Mouse (Mus musculus) liver, embryonic 11.5 days (tissue): ENCODE data around the gene Rnf224. TPM values are rescaled to one million over a fixed set of nuclear protein-coding genes. Genes with fewer than 3 reads are reported as not detected.

Experiments
- ATAC-seq: fragments of 200-750 bp; cut with Nextera tagmentation; replicated peaks from 2 replicates; pipeline ENCODE4 v1.8.0; 2017; ENCODE audit warnings: moderate number of reproducible peaks, mild to moderate bottlenecking, moderate TSS enrichment, moderate library complexity; ENCODE audit not compliant: low FRiP score
- DNase-seq: peaks from one replicate; pipeline ENCODE4 v3.0.0-alpha.2; 2017; ENCODE audit warnings: low spot score
- H3K27ac ChIP-seq: fragments of 300-500 bp; sonication (generic); 2 replicates; pipeline ENCODE4 v1.5.1; 2014; ENCODE audit warnings: mild to moderate bottlenecking, low read depth, low read length, control low read depth
- H3K27me3 ChIP-seq: fragments of 300-500 bp; sonication (generic); replicated peaks from 2 replicates; pipeline ENCODE4 v1.6.1; 2014; ENCODE audit warnings: low read length, mixed read lengths; ENCODE audit not compliant: control insufficient read depth, insufficient read depth
- H3K36me3 ChIP-seq: fragments of 300-500 bp; sonication (generic); 2 replicates; pipeline ENCODE4 v1.6.1; 2014; ENCODE audit warnings: mild to moderate bottlenecking, low read length, moderate library complexity, mixed read lengths; ENCODE audit not compliant: control insufficient read depth, insufficient read depth
- H3K4me1 ChIP-seq: fragments of 300-500 bp; sonication (generic); replicated peaks from 2 replicates; pipeline ENCODE4 v1.6.1; 2014; ENCODE audit warnings: low read length, mixed read lengths; ENCODE audit not compliant: control insufficient read depth, insufficient read depth
- H3K4me2 ChIP-seq: fragments of 300-500 bp; sonication (generic); 2 replicates; pipeline ENCODE4 v1.6.1; 2014; ENCODE audit warnings: mild to moderate bottlenecking, control low read depth, moderate library complexity
- H3K4me3 ChIP-seq: fragments of 300-500 bp; sonication (generic); 2 replicates; pipeline ENCODE4 v1.5.1; 2014; ENCODE audit warnings: low read depth, low read length, control low read depth
- H3K9ac ChIP-seq: fragments of 300-500 bp; sonication (generic); 2 replicates; pipeline ENCODE4 v1.6.1; 2014; ENCODE audit warnings: low read depth, low read length, control low read depth
- H3K9me3 ChIP-seq: fragments of 300-500 bp; sonication (generic); 2 replicates; pipeline ENCODE4 v1.6.1; 2016; ENCODE audit warnings: low read length, inconsistent platforms, mixed read lengths; ENCODE audit not compliant: control insufficient read depth
- WGBS: fragments of 180-500 bp; shearing (Covaris S2); extraction: QIAGEN DNeasy Blood & Tissue Kit; methylation state at CpG from one replicate; pipeline ENCODE4 v1.1.7; 2014; 5-methylcytosine and 5-hydroxymethylcytosine counted together
- polyA plus RNA-seq: library from polyadenylated mRNA; unstranded; fragments of >200 nt; fragmentation: Nextera tagmentation; extraction: Ambion mirVana; gene quantifications from 2 replicates; pipeline ENCODE4 v1.2.1, GENCODE M21; 2014

Rnf224 gene
- polyA plus RNA-seq, 1 experiment from 2014 or later = 0.10 TPM

GRCm38 (mm10) chr2:25227406-25227805 lies 9.2 kb downstream of the Rnf224 start:
- no peak overlapping the region for H3K27ac ChIP-seq
- H3K4me1 ChIP-seq = peaks cover 6% of the 10 kb centered on the region
- no peak overlapping the region for H3K9ac ChIP-seq
- no peak overlapping the region for H3K4me2 ChIP-seq
- no peaks in the 10 kb centered on the region; the same call in 1 of the 2 replicates for H3K27me3 ChIP-seq
- H3K36me3 ChIP-seq = peaks cover 5% of the 10 kb centered on the region; the same call in 1 of the 2 replicates
- H3K9me3 ChIP-seq = no peaks in the 10 kb centered on the region
- DNase-seq (no peak), ATAC-seq (no peak)
- WGBS = 93% methylated on average over 4 of the region's 4 CpGs
- H3K4me3 ChIP-seq = no peak overlapping the region

GRCm38 (mm10) chr2:25226864-25227263 lies 9.7 kb downstream of the Rnf224 start:
- no peak overlapping the region for H3K27ac ChIP-seq
- no peak overlapping the region for H3K4me2 ChIP-seq
- no peak overlapping the region for H3K4me3 ChIP-seq
- no peaks in the 10 kb centered on the region for H3K27me3 ChIP-seq
- no peaks in the 10 kb centered on the region for H3K9me3 ChIP-seq
- DNase-seq (no peak), ATAC-seq (no peak)
- peaks cover 6% of the 10 kb centered on the region for H3K4me1 ChIP-seq
- H3K36me3 ChIP-seq = peaks cover 5% of the 10 kb centered on the region; the same call in 1 of the 2 replicates
- H3K9ac ChIP-seq = no peak overlapping the region
- WGBS = 89% methylated on average over 5 of the region's 5 CpGs

GRCm38 (mm10) chr2:25225811-25226379 lies 10.7 kb downstream of the Rnf224 start:
- peaks cover 6% of the 10 kb centered on the region for H3K4me1 ChIP-seq
- H3K4me3 ChIP-seq = peak overlapping the region; percentile 82
- H3K9me3 ChIP-seq = no peaks in the 10 kb centered on the region
- peak overlapping the region; percentile 74 for H3K9ac ChIP-seq
- peak overlapping the region; percentile 68 for H3K4me2 ChIP-seq
- ATAC-seq = no peak
- DNase-seq = no peak
- peak overlapping the region; percentile 95 for H3K27ac ChIP-seq
- no peaks in the 10 kb centered on the region for H3K27me3 ChIP-seq
- H3K36me3 ChIP-seq = peaks cover 9% of the 10 kb centered on the region
- WGBS = 77% methylated on average over 8 of the region's 8 CpGs

GRCm38 (mm10) chr2:25224766-25225752 lies 11.5 kb downstream of the Rnf224 start:
- peak; percentile 91 for ATAC-seq
- peak overlapping the region; percentile 74 for H3K9ac ChIP-seq
- no peaks in the 10 kb centered on the region for H3K9me3 ChIP-seq
- no peaks in the 10 kb centered on the region for H3K27me3 ChIP-seq
- DNase-seq = peak; percentile 96
- H3K4me3 ChIP-seq = peak overlapping the region; percentile 82
- peaks cover 9% of the 10 kb centered on the region for H3K36me3 ChIP-seq
- peak overlapping the region; percentile 95 for H3K27ac ChIP-seq
- peaks cover 6% of the 10 kb centered on the region for H3K4me1 ChIP-seq
- WGBS = 2% methylated on average over 40 of the region's 41 CpGs
- H3K4me2 ChIP-seq = peak overlapping the region; percentile 68

DNA sequence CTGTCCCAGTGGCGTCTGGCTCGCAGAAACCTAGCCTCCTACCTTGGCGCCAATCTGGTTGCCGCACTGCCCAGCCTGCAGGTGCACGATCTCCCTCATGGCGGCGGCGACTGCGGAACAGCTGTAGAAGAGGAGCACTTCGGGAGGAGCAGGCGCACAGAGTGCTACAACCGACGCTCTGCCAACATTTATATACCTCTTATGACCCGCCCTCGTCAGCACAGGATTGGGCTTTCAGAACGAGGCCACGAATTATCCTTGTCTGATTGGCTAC lies 12.2 kb downstream of the Rnf224 start, which contains the start of gene Tubb4b:
Gene Tubb4b (minus strand): TSS at position 211 of the 274 bp plus-strand sequence.
- Histone ChIP-seq H3K9ac (peak within 1 kb of the TSS; percentile 88), H3K4me2 (peak within 1 kb of the TSS; percentile 95), H3K27ac (peak within 1 kb of the TSS; percentile 98), H3K36me3 (peaks cover 9% of the 10 kb centered on the region), H3K27me3 (no peaks in the 10 kb centered on the region), H3K4me3 (peak within 1 kb of the TSS; percentile 82), H3K9me3 (no peaks in the 10 kb centered on the region), H3K4me1 (peaks cover 6% of the 10 kb centered on the region)
- DNase-seq (no peak), ATAC-seq (no peak)
- WGBS = 0% methylated on average over 17 of the region's 17 CpGs

DNA sequence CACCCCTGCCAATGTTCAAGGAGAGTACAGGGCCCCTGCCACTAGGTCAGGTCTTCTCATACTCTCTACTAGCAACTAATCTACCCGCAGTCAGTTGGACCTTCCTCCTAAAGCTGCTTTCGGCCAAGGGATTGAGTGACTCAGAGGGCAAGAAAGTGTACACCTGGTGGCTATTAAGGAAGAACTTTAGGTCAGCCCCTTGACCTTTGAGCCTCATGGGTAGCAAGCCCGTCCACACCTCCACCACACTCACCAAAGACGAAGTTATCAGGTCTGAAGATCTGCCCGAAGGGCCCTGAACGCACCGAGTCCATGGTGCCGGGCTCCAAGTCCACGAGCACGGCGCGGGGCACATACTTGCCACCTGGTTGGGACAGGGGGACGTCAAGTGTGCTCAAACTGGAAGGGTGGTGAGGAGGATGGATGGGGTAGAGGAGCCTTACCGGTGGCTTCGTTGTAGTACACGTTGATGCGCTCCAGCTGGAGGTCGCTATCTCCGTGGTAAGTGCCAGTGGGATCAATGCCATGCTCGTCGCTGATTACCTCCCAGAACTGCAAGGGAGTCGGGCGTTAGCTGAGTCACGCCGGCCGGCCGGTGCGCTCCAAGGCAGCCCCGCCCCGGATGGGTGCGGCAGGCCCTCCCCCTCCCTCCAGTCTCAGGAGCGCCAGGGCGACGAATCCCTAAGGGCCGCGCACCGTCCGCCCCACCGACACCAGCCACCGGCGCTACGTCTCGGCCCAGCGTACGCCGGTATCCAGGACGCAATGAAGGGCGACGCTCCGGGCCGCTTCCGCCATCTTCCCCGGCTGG lies 12.7 kb downstream of the Rnf224 start:
- Histone ChIP-seq H3K27ac (peak overlapping the region; percentile 98), H3K9ac (peak overlapping the region; percentile 88), H3K36me3 (peaks cover 9% of the 10 kb centered on the region), H3K9me3 (no peaks in the 10 kb centered on the region), H3K4me1 (peaks cover 6% of the 10 kb centered on the region), H3K4me2 (peak overlapping the region; percentile 95), H3K27me3 (no peaks in the 10 kb centered on the region), H3K4me3 (peak overlapping the region; percentile 82)
- DNase-seq (peak; percentile 85), ATAC-seq (peak; percentile 79)
- under 1% methylated on average over 53 of the region's 53 CpGs for WGBS

GRCm38 (mm10) chr2:25221331-25221772 lies 15.2 kb downstream of the Rnf224 start:
- H3K27ac ChIP-seq = no peak overlapping the region
- H3K4me3 ChIP-seq = no peak overlapping the region; the same call in 1 of the 2 replicates
- 62% methylated on average over 5 of the region's 5 CpGs for WGBS
- DNase-seq (no peak), ATAC-seq (no peak)
- no peak overlapping the region for H3K9ac ChIP-seq
- peaks cover 9% of the 10 kb centered on the region for H3K36me3 ChIP-seq
- no peak overlapping the region for H3K4me2 ChIP-seq
- no peaks in the 10 kb centered on the region for H3K9me3 ChIP-seq
- H3K27me3 ChIP-seq = no peaks in the 10 kb centered on the region
- H3K4me1 ChIP-seq = peaks cover 6% of the 10 kb centered on the region

GRCm38 (mm10) chr2:25218445-25218844 lies 18.1 kb downstream of the Rnf224 start, which contains the start of gene Fam166a:
TSS of gene Fam166a (plus strand) at chr2:25218745.
- no peaks in the 10 kb centered on the region for H3K27me3 ChIP-seq
- no peak within 1 kb of the TSS for H3K4me2 ChIP-seq
- ATAC-seq (no peak), DNase-seq (no peak)
- no peak within 1 kb of the TSS for H3K4me3 ChIP-seq
- H3K36me3 ChIP-seq = peaks cover 7% of the 10 kb centered on the region
- no peaks in the 10 kb centered on the region for H3K9me3 ChIP-seq
- no peak within 1 kb of the TSS for H3K27ac ChIP-seq
- no peaks in the 10 kb centered on the region; the same call in 1 of the 2 replicates for H3K4me1 ChIP-seq
- H3K9ac ChIP-seq = no peak within 1 kb of the TSS
